Comparison of ENCODE assay signal across 13 mouse cellular contexts in the genomic region with DNA sequence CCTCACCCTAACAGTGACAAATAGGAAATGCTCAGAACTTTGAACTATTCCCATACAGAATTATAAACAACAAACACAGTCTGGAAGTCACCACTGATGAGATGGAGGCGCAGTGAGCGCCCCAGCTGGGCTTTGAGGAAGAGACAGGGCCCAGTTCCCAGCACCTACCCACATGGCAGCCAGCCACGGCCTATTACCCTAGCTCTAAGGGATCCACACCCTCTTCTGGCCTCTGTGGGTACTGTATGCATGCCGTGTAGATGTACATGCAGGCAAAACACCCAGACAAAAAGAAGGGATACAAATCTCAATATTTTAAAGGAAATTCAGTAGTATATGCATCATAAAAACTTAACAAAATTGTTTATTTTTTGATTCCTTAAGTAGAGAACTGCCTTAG. TPM values are rescaled to one million over a fixed set of nuclear protein-coding genes. Genes with fewer than 3 reads are reported as not detected.
A peak's percentile ranks its signal among the peaks of the same experiment; 100 is the strongest.
DNase-seq lines count a peak whose midpoint lies in the region; TF ChIP-seq lines count a peak whose summit lies in the region.
"Had no signal": no experiment of that assay in that cellular context is flagged by ENCODE, and none has a peak within 500 bp of the region (broad histone marks: within the 10 kb centered on the region; RNA-seq: fewer than 3 reads in every experiment).

No protein-coding gene starts in this region.

- H3K36me3 ChIP-seq in heart, adult 2 months (ENCODE audit: control insufficient read depth, insufficient read depth, low read length), result no peaks in the 10 kb centered on the region; the same call in 1 of the 2 replicates
- H3K36me3 ChIP-seq in ES-E14 (ENCODE audit: control insufficient read depth, insufficient read depth, low read length, poor library complexity, severe bottlenecking), result peaks cover 26% of the 10 kb centered on the region

- H3K4me1 ChIP-seq in heart, adult 2 months (ENCODE audit: control insufficient read depth, insufficient read depth, low read length), result no peaks in the 10 kb centered on the region
- H3K4me1 ChIP-seq in ES-E14 (ENCODE audit: control insufficient read depth in 2 of 2, insufficient read depth in 2 of 2, low read length in 2 of 2, poor library complexity in 1 of 2), result no peaks in the 10 kb centered on the region
- H3K4me1 ChIP-seq: intestine, embryonic 15.5 days; neural tube, embryonic 15.5 days had no signal

- H3K9ac ChIP-seq in heart, adult 2 months (ENCODE audit: low read depth, low read length), result no peak overlapping the region
- no peak overlapping the region for H3K9ac ChIP-seq in ES-E14 (ENCODE audit: insufficient read depth, low read depth, low read length, poor library complexity, severe bottlenecking)
- H3K9ac ChIP-seq: intestine, embryonic 15.5 days; liver, embryonic 12.5 days; neural tube, embryonic 15.5 days had no signal

- no peaks in the 10 kb centered on the region for H3K27me3 ChIP-seq in heart, adult 2 months (ENCODE audit: control insufficient read depth, insufficient read depth, low read length)
- H3K27me3 ChIP-seq: intestine, embryonic 15.5 days; liver, embryonic 12.5 days; neural tube, embryonic 15.5 days had no signal

- in situ Hi-C loops in ES-E14 (cut with MboI; ENCODE audit: low sequenced_read_pairs in 2 of 2, unreplicated experiment in 2 of 2), result no loop called here

- H3K4me3 ChIP-seq in heart, adult 2 months, result no peak overlapping the region
- H3K4me3 ChIP-seq in ES-E14 (ENCODE audit: insufficient read depth in 1 of 2, low read depth in 1 of 2, low read length in 2 of 2, poor library complexity in 1 of 2, severe bottlenecking in 1 of 2), result no peak overlapping the region
- H3K4me3 ChIP-seq: intestine, embryonic 15.5 days; liver, embryonic 12.5 days; neural tube, embryonic 15.5 days had no signal

- DNase-seq in heart, adult 2 months, result no peak
- no peak for DNase-seq in heart, adult 18-20 months
- peak; percentile 13 for DNase-seq in right cerebral cortex, postnatal 14 days
- DNase-seq in right cerebral cortex, postnatal 25 days, result no peak
- DNase-seq in ES-E14 (ENCODE audit: low read depth, low spot score), result peak; percentile 21
- DNase-seq in induced T-regulatory cell, adult 2 months (ENCODE audit: low read depth), result peak; percentile 13
- DNase-seq in urinary bladder, postnatal 36 days (ENCODE audit: low spot score in 2 of 2), result no peak
- no peak for DNase-seq in retina, embryonic 14.5 days (ENCODE audit: low spot score)
- DNase-seq: adrenal gland, postnatal 10 days had no signal

- peak; percentile 23 for TF ChIP-seq CTCF in heart, adult 2 months (IDR thresholded peaks at IDR 0.05)

- no peak for TF ChIP-seq EP300 in heart, adult 2 months (IDR thresholded peaks at IDR 0.05; ENCODE audit: insufficient read depth, low read depth, low read length)

- WGBS in heart, adult 2 months, result 94% methylated on average over 4 of the region's 4 CpGs

- H3K27ac ChIP-seq in heart, adult 2 months, result no peak overlapping the region
- H3K27ac ChIP-seq in ES-E14 (ENCODE audit: insufficient read depth, low read depth, low read length, poor library complexity, severe bottlenecking), result no peak overlapping the region
- H3K27ac ChIP-seq: intestine, embryonic 15.5 days; liver, embryonic 12.5 days; macrophage; neural tube, embryonic 15.5 days had no signal

- H3K9me3 ChIP-seq in ES-E14 (ENCODE audit: control insufficient read depth, insufficient read depth, low read depth, low read length), result no peaks in the 10 kb centered on the region
- H3K9me3 ChIP-seq: intestine, embryonic 15.5 days; liver, embryonic 12.5 days; neural tube, embryonic 15.5 days had no signal

- intact Hi-C loops in heart, adult 2 months (cut with DNase I), result no loop called here

- H3K79me2 ChIP-seq in heart, adult 2 months (replicated peaks; ENCODE audit: control insufficient read depth, insufficient read depth, low read length), result no peaks in the 10 kb centered on the region

- no peak for TF ChIP-seq POLR2A in heart, adult 2 months (IDR thresholded peaks at IDR 0.05; ENCODE audit: insufficient read depth, low read depth, low read length)

TF ChIP-seq in ES-E14, 5 proteins besides CTCF, POLR2A, EP300 and RAD21:
- no peak for TF ChIP-seq CHD2 (IDR thresholded peaks at IDR 0.05; ENCODE audit: low read depth, low read length)
- no peak for TF ChIP-seq MAFK (IDR thresholded peaks at IDR 0.05; ENCODE audit: insufficient read depth, low read depth, low read length)
- no peak for TF ChIP-seq ZNF384 (IDR thresholded peaks at IDR 0.05; ENCODE audit: low read depth, low read length)
- no peak for TF ChIP-seq HCFC1 (IDR thresholded peaks at IDR 0.05; ENCODE audit: borderline replicate concordance, insufficient read depth, low read length)
- TF ChIP-seq ZC3H11A (IDR thresholded peaks at IDR 0.05; ENCODE audit: borderline replicate concordance, low read depth, low read length), result no peak

RNA-seq across cellular contexts. Expression of a gene that starts 14.7 kb away (rescaled TPM):
- 10 to 100 TPM in 1 of 2 experiments, 1 to 10 TPM in 1; 10.0 to 10.4 TPM for total RNA-seq in heart, adult 2 months (2021)
- 3.1 and 3.8 TPM in 2 replicates for polyA plus RNA-seq in heart, adult 2 months (2012; rRNA removed)
- total RNA-seq in heart, adult 18-20 months (2021), result 1 to 10 TPM; 8.3 to 9.6 TPM
- total RNA-seq in ES-E14 (2012; rRNA removed), result 12.4 and 12.7 TPM in 2 replicates

Comparison
In these comparisons a context has a peak if more than half of its experiments do, and no peak if none do; other contexts are left out.
1. DNase-seq: peak in right cerebral cortex, postnatal 14 days (single experiment), ES-E14 (single experiment) and induced T-regulatory cell, adult 2 months (single experiment); none in heart, adult 2 months (0 of 2), heart, adult 18-20 months (0 of 2), right cerebral cortex, postnatal 25 days (single experiment), urinary bladder, postnatal 36 days (0 of 2) and retina, embryonic 14.5 days (single experiment).